Mouse (Mus musculus) urinary bladder, adult 18-20 months (tissue): ENCODE data around the gene Cldn7.

Source experiments
- DNase-seq, 2 experiments: peaks; one replicate each; pipeline ENCODE4 v3.0.0; 2022; ENCODE audit warnings: low spot score in 2 of 2, mixed read lengths in 2 of 2

Gene Cldn7

GRCm38 (mm10) chr11:69933066-69933465 lies 31.5 kb upstream of the Cldn7 start:
- DNase-seq = no peak

DNA sequence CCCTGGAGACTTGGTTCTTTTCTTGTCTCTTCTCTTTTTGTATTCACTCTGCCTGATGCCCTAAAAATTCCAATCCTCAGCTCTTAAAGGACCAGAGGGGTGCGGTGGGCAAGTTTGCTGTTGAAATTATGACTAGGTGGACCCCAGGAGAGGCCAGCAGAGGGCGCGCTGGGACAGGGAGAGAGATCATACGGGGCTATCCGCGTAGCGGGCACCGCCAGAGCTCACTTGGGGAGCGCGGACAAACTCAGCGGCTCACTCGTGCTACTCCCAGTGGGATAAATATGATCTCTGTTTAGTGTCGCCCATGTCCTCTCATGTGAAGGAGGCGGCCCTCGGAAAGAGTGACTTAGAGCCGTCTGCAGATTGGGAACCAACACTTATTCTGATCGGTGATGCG lies 30.4 kb upstream of the Cldn7 start:
- DNase-seq = peak; percentile 80 to 92

- DNase-seq = no peak
Observed at GRCm38 (mm10) chr11:69934681-69935080, 29.9 kb upstream of the Cldn7 start.

DNA sequence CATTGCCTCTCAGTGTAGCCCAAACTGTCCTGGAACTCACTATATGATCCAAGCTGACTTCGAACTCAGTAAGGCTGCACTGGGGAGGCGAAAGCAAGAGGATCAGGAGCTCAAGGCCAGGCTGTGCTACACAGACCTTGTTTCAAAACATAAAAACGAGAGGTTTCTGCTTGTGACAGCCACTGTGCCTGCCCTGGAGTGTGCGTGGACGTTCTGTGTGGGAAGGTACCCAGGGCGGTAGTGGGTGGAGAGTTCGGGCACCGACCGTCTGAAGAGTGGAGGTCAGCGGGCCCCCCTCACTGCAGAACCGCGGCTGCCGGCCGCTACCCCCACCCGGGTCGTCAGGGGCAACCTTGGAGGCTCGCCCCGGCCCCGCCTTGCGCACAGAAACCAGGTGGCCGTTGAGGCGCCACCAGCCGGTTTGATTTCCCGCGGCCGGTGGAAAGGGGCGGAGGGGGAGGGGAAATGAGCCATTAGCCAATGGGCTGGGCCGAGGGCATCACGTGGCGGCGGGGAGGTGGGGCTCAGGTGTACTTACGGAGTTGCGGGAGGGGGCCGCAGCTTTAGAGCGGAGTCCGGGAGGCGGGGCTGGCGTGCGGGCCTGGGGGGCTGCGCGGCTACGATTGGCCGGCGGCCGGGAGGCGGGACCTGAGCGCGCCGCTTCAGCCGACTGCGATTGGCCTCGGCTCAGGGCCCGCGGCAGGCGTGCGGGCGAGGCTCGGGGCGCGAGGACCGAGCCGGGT lies 29.3 kb upstream of the Cldn7 start, which contains the start of gene Ybx2:
Gene Ybx2, plus strand, starts transcription at position 660 of the 743 bp plus-strand sequence.
- peak; percentile 75 to 87 for DNase-seq

GRCm38 (mm10) chr11:69936156-69936555 lies 28.4 kb upstream of the Cldn7 start:
- DNase-seq = no peak

DNA sequence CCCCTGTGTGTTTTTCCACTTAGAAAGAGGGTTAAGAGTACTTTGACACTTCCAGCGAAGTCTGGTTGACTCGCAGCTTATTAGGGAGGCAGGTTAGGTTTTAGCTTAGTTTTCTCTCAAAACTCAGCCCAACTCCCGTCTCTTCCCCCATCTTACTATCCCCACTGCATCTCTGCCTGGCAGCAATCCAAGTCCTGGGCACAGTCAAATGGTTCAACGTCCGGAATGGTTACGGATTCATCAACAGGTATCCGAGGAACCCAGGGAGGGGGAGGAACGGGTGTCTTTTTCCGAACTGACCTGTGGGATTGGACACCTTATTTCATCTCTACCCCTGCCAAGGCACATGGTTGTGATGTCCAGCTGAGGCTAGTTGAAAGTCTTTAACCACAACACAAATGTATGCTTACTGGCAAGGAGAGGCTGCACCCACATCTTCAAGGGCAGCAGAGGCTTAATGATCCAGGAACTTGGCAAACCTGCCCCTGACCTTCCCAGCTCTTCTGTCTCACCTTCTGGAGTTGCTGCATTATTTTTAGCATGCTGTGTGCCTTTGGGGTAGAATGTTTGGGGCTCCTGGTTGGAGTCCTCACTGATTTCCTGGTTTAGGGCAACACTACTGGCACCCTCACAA lies 27.7 kb upstream of the Cldn7 start:
- DNase-seq = no peak

DNA sequence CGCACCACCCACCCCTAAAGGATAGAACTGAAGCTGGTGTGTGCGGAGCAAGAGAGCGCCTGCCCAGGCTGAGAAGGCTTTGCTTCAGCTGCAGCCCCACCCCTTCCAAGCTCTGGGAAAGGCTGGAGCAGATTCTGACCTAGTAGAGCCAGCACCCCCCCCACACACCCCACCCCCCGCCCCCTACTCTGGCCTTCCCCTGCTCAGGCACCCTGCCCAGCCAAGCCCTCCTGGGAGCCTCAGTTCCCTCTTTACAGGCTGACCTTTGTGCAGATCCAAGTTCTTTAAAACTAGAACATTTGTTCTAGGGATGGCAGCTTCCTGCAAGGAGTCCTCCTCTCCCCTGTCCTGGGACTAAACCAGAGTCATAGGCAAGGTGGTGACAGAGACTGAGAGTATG lies 27.2 kb upstream of the Cldn7 start:
- no peak for DNase-seq

DNA sequence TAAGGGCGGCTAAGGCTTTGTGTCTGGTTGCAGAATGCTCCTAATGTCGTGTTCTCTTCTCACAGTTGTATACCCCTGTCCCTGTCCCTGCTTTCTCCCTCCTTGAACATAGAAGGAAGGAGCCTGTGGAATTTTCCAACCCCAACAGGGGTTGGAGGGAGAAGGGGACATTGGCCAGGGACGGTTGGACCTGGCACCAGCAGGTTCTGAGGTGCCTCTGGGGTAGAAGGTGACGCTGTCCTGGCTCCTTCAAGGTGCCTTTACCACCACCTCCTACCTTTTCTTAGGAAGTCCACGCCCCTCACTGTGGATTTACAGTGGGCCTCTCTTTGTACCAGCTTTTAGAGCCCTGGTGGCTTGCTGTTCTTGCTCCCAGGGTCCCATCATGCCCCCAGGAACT lies 26.7 kb upstream of the Cldn7 start:
- no peak for DNase-seq

DNA sequence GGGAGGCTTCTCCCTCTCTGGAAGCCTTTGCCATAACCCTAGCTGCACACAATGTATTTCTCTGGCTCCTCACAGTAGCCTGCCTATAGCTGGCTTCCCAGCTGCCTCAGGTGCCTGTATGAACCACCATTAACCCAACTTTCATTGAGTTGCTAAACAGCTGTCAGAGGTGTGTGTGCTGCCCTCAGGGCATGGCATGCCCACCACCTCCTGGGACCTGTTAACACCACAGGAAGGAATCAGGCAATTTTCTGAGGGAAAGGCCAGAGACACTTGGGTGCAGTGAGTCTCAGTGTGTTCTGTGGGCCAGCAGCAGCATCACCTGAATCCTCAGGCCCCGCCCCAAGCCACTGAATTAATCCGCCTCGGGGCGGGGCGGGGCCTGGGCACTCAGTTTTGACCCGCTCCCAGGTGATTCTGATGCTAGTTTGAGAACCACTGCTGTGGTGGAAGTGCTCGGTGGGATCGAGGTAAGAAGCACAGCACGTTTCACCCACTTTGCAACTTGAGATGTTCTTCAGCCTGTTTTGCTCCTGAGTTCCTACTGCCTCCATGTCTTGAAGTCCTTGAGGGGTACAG lies 26.1 kb upstream of the Cldn7 start:
- no peak for DNase-seq

GRCm38 (mm10) chr11:69939181-69939580 lies 25.4 kb upstream of the Cldn7 start:
- DNase-seq = no peak

DNA sequence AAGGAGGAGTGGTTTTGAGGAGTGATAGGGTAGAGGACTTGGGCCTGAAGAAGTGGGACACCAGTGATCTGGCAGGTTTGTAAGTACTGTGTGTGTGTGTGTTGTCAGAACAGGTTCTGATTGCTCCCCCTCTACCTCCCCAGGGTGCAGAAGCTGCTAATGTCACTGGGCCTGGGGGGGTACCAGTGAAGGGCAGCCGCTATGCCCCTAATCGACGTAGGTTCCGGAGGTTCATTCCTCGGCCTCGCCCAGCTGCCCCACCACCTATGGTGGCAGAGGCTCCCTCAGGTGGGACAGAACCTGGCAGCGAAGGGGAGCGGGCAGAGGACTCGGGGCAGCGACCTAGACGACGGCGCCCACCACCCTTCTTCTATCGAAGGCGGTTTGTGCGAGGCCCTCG lies 24.8 kb upstream of the Cldn7 start:
- no peak for DNase-seq

DNA sequence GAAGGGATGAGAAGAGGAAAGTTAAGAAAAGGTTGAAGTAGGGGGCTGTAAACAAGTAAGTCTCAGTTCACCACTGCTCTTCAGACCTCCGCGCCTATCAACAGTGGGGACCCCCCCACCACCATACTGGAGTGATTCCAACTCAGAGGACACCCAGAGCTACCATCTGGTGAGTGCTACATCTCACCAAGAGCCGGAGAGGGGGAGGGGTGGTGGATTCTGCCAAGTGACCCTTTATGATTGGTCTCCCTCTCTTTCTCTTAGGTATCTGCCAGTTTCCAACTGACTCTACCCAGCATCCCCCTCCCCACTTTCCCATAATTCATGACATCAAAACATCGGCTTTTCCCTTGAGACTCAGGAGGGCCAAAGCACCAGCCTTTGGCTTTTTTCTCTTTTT lies 23.6 kb upstream of the Cldn7 start:
- DNase-seq = no peak

DNA sequence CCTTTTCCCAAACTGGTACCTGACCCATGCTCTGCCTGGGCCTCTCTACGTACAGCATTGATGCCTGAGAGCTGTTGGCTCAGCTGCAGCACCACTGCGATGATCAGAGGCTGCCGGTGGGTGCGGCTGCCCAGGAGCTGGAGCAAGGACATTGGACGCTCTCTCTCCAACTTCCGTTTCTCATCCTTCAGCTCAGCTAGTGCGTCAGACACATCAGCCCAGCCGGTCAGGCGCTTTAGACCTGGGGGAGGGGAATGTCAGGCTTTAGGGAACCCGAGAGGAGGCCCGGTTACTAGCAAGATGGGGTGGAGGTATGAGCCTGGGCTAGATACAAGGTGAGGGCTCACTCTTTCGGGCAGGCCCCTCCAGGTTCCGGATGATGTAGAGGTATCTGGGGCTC lies 19.4 kb upstream of the Cldn7 start:
- no peak for DNase-seq

DNA sequence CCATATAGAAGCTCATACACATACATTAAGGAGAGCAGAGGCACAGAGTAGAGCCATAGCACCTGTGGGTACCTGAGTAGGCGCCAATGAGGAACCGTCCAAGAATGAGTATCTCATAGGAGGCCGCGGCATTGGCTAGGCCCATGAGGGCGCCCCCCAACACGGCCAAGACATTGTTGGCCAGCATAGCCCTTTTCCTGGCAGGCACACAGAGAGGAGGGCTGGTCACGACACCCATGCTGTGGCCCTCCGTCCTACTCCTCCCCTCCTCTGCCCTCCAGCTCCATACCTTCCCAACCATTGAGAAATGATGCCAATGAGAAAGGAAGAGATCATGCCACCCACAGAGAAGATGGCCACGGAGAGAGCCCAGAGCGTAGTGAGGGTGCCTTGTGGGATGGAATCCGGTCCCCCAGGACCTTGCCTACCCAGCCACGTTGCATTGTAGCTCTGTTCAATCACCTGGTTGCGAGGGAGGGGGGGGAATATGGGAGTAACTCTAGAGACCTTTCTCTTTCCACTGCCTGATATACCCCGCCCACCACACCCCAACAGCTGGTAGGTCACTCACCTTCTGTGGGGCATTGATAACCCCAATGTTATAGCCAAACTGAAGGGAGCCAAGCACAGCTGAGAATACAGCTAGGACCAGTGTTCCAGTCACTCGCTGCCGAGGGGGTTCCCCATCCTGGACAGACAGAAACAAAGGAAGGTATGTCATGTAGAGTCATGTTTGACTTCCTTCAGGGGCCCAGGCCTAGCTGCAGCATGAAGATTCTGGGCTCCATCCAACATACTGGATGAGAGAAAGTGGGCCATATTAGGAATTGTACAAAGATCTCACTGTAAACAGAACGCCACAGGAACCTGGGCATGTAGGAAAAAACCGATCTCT lies 18.3 kb upstream of the Cldn7 start:
- DNase-seq = no peak

DNA sequence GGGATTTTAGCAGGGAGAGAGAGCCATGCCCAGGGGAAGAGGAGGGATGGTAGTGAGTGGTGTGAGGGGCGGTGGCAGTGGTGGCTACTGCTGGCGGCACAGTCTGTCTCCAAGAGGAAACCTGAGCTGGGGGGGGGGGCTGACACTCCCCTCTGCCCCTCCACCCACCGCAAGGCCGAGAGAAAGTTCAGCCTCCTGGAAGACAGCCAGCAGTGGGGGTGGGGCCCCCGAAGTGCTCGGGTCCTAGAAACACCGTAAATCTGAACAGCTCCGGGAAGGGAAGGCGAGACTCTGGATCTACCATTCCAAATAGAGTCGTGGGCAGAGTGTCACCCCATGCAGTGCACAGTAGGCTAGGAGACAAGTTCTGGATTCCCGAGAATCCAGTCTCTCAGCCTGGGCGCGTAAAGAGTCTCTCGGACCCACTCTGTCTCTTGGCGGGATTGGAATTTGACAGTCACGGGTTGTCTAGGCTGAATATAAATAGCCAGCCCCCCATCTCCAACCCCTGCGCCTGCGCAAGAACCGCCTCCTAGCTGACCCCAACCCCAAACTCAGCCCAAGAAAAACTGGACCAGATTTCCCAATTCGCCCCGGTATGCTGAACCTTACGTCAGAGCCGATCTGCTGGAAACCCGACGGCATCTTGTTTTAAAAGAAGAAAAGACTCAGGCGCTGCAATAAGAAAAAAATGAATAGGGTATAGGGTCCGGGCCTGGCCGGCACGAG lies 17.1 kb upstream of the Cldn7 start:
- DNase-seq = no peak

- DNase-seq = peak; percentile 74 to 84
Observed at GRCm38 (mm10) chr11:69948066-69948762, 16.4 kb upstream of the Cldn7 start, which contains the start of gene Slc2a4. Slc2a4 (minus strand) TSS chr11:69948188.

DNA sequence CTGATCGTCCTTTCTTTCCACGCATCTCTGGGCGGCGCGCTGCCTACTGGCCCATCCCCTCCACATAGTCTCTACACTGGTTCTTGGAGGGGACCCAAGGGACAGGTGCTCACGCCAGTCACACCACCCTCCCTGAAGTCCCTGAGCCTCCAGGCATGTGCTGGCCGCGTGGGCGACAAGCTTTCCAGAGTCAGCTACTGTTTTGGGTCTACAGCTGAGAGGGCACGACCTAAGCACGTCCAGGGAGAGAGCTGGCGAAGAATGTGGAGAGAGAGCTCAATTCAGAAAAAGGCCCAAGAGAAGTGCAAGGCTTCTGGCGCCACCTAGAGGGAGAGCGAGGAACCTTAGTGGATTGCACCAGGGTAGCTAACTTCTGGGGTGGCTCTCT lies 15.8 kb upstream of the Cldn7 start:
- peak; percentile 75 to 76 for DNase-seq

GRCm38 (mm10) chr11:69950807-69951459 lies 13.6 kb upstream of the Cldn7 start:
- DNase-seq = no peak

DNA sequence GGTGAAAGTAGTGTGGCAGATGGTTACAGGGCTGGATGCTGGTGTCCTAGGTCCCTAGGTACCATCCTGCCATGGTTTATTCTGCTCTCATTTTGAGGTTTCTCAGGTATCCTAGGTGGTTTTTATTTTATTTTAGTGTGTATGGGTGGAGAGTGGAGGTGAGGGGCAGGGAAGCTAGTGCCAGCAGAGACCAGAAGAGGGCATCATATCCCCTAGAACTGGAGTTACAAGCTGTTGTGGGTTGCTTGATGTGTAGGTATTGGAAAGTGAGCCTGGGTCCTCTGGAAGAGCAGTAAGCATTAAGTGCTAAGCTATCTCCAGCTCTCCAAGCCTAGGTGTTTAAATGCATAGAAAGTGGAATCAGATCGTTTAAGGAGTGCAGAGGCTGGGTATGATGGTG lies 12.3 kb upstream of the Cldn7 start:
- no peak for DNase-seq

- DNase-seq = no peak
Observed at GRCm38 (mm10) chr11:69953267-69953915, 11.2 kb upstream of the Cldn7 start.
